Mouse (Mus musculus) frontal cortex, postnatal 14 days (tissue): ENCODE measurements at regions not wholly inside any gene's neighbourhood (a gene's known extent, or its start where the extent isn't known, plus 50 kb on each side); places are given as distances from the start of the nearest gene placed in this dataset.

Experiments
- DNase-seq, 2 experiments: peaks; one replicate each; pipeline ENCODE4 v3.0.0; 2022; ENCODE audit warnings: low spot score in 2 of 2

GRCm38 (mm10) chr12:77135661-77136060, 102.3 kb upstream of the Fut8 start:
- DNase-seq = no peak

GRCm38 (mm10) chr12:77135067-77135466, 102.9 kb upstream of the Fut8 start:
- no peak for DNase-seq

GRCm38 (mm10) chr12:77134306-77135010, 103.5 kb upstream of the Fut8 start:
- DNase-seq = no peak

GRCm38 (mm10) chr12:77133465-77134305, 104.2 kb upstream of the Fut8 start:
- no peak for DNase-seq

GRCm38 (mm10) chr12:77131328-77131727, 106.6 kb upstream of the Fut8 start:
- DNase-seq = no peak

- no peak for DNase-seq
Measured at GRCm38 (mm10) chr12:77130526-77130925, 107.4 kb upstream of the Fut8 start.

GRCm38 (mm10) chr12:77124267-77124666, 113.7 kb upstream of the Fut8 start:
- no peak for DNase-seq

GRCm38 (mm10) chr12:77113516-77113915, 124.4 kb upstream of the Fut8 start:
- no peak for DNase-seq

GRCm38 (mm10) chr12:77112133-77112532, 125.8 kb upstream of the Fut8 start:
- DNase-seq = no peak

- DNase-seq = no peak
Measured at GRCm38 (mm10) chr12:77107251-77107650, 130.7 kb upstream of the Fut8 start.

- DNase-seq = no peak
Measured at GRCm38 (mm10) chr12:77105887-77106600, 131.9 kb upstream of the Fut8 start.

GRCm38 (mm10) chr12:77100482-77100881, 137.4 kb upstream of the Fut8 start:
- DNase-seq = no peak

GRCm38 (mm10) chr12:77099521-77099920, 137.5 kb upstream of the Max start:
- DNase-seq = no peak

- DNase-seq = peak in 1 of 2 experiments; percentile 7
Measured at GRCm38 (mm10) chr12:77098821-77099220, 136.8 kb upstream of the Max start.

- DNase-seq = no peak
Measured at GRCm38 (mm10) chr12:77097831-77098230, 135.8 kb upstream of the Max start.

GRCm38 (mm10) chr12:77096461-77096860, 134.5 kb upstream of the Max start:
- DNase-seq = no peak

- DNase-seq = no peak
Measured at GRCm38 (mm10) chr12:77094999-77095915, 133.3 kb upstream of the Max start.

GRCm38 (mm10) chr12:77094168-77094567, 132.2 kb upstream of the Max start:
- DNase-seq = no peak

- DNase-seq = no peak
Measured at GRCm38 (mm10) chr12:77092741-77093140, 130.7 kb upstream of the Max start.

- no peak for DNase-seq
Measured at GRCm38 (mm10) chr12:77092143-77092542, 130.1 kb upstream of the Max start.

- DNase-seq = no peak
Measured at GRCm38 (mm10) chr12:77091700-77092099, 129.7 kb upstream of the Max start.
